Mouse (Mus musculus): ENCODE data around the gene Endov.

Endov gene

DNA sequence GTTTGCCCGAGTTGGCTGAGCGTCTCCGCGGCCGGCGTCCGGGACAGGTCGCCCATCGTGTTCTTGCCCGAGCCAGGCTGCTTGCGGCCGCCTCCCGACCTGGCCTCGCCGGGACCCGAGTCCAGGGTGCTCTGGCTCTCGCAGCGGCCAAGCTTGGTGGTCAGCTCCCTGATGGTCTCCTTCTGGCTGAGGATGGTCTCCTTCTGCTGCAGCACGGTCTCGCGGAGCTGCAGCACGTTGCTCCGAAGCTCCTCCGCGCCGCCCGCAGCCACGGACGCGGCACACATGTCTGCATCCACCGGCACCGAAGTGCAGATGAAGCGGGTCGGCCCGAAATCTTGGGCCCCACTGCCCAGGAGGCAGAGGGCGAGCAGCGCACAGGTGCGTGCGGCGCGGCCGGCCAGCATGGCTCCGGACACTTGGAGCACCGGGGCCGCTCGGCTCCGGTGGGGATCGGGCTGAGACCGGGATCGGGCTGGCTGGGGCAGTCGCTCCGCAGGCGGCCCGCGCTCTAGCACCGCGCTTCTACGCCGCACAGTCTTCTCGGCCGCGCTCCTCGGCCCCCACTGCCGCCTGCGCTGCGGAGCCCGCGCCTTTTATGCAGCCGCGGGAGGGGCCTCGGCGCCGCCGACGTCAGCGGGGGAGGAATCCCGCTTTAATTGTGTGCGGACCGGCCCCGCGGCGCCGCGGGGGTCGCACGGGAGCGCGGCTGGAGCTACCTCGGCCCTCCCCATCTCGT, 56.2 kb downstream of the Endov start, which contains the start of gene Nptx1:
Gene Nptx1 (minus strand): TSS at position 571 of the 739 bp plus-strand sequence.
- DNase-seq, result no peak

- no peak for DNase-seq
Observed at GRCm38 (mm10) chr11:119547951-119548591, 56.9 kb downstream of the Endov start.

GRCm38 (mm10) chr11:119548741-119549370, 57.7 kb downstream of the Endov start:
- no peak for DNase-seq

DNA sequence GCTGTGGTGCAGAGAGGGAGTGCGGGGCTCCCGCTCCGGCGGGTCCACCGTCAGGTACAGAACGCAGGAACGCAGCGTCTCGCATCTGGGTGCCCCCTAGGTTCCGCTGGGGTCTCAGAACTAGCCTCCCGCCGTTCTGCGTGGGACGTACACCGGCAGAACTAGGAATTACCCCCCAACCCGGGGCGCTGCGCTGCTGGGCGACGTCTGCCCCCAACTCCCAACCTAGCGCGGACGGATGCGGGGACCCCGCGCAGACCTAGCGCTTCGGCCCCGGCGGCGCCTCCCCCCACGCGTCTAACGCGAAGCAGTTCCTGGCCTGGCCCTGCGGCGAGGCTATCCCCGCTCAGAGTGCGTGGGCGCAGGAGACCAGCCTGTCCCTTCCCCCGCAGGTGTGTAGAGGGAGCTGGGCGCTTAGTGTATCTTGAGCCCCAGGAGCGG, 58.2 kb downstream of the Endov start:
- no peak for DNase-seq

- DNase-seq, result no peak
Observed at GRCm38 (mm10) chr11:119550546-119551335, 59.6 kb downstream of the Endov start.

- no peak for DNase-seq
Observed at GRCm38 (mm10) chr11:119551468-119551867, 60.3 kb downstream of the Endov start.

DNA sequence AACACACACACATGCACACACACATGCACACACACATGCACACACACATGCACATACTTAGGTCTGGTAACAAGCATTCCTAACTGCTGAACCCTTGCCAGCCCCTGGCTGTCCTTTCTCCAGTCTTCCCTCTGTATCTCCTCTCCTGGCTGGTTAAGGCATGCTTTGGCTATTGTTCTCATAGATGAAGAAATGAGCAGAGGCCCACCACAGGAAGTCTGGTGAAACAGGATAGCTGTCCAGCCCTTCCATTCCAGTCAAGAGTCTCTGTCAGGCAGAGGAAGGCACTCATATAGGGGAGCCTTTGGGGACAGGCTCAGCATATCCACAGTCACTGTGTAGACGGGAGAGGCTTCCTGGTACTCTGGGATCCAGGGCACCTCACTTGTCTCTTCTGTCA, 61.2 kb downstream of the Endov start:
- DNase-seq, result no peak

- DNase-seq, result no peak
Observed at GRCm38 (mm10) chr11:119552902-119553802, 62.0 kb downstream of the Endov start.

DNA sequence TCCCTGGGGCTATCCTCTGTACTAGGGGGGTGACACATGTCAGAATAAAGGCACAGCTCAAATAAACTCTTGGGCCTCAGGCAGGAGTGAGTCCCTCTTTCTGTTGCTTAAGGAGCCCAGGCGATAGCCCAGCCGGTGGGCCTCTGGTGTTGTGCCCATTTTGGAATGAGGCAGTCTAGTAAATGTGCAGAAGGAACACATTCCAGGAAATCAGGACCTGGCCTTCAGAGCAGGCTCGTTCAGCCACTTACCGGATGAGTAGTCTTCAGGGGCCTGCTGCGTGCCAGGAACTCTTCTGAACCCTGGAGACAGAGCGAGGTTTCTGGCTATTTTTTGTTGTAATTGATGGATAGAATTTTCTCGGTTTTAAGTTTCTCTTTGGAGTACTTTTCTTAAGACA, 63.6 kb downstream of the Endov start:
- no peak for DNase-seq

DNA sequence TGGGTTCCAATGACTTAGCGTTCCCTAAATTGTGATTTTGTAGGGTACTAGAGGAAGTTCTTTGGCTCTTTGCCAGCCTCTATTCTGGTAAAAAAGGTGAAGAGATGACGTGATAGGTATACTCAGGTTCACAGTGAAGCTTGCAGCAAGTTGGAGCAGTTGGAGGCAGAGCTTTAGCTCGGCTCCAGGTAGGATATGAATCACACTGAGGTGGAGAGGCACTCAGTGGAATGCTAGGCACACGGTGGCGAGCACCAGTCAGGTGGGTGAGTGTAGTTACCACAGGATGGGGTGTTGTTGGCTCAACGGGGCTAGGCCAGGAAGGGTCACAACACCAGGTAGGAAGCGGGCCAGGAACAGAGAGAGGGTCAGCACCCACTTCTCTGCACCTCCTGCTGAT, 64.0 kb downstream of the Endov start:
- no peak for DNase-seq

GRCm38 (mm10) chr11:119557940-119558869, 67.1 kb downstream of the Endov start:
- DNase-seq, result no peak

DNA sequence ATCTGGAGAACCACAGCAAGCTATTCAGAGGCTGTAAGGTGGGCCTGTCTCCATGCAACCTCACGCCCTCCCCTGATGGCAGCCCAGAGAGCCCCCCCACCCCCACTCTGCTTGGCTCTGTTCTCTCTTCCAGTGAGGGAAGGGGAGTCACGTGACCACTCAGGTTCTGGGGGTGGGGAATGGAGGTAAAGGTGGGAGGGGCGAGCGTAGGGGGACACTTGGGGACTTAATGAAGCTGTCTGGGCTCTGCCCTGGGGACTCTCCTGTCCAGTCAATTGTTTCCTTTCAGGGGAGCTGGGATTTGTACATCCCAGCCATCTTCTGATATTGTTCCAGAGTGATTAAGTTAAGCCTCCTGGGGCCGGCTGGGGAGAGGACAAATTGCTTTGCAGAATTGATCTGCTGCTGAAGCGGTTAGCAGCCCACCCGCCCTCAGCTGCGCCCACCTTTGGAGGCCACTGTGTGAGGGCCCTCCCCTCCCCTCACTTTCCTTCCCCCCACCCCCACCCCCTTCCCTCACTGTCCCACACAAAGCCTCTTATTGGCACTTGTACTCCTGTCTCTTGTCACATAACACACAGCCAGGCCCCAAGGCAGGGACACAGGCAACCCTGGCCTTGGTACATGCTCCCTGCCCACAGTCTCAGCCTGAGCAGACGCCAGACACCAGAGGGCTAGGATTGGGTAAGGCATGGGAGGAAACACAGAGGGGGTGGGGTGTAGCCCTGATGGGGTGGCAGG, 67.9 kb downstream of the Endov start:
- DNase-seq, result no peak
